Comparison of ENCODE assay signal across 17 mouse cellular contexts in genomic region chr15:9087895-9088682, GRCm38 (mm10). TPM values are rescaled to one million over a fixed set of nuclear protein-coding genes. Genes with fewer than 3 reads are reported as not detected.
DNase-seq lines count a peak whose midpoint lies in the region; ATAC-seq and TF ChIP-seq lines count a peak whose summit lies in the region.
"Had no signal": no experiment of that assay in that cellular context is flagged by ENCODE, and none has a peak within 500 bp of the region (broad histone marks: within the 10 kb centered on the region; RNA-seq: fewer than 3 reads in every experiment).

No protein-coding gene starts in this region.

- no peaks in the 10 kb centered on the region for H3K9me3 ChIP-seq in forebrain, postnatal 0 days (ENCODE audit: low read length)
- H3K9me3 ChIP-seq in forebrain, embryonic 13.5 days (replicated peaks): no peaks in the 10 kb centered on the region
- H3K9me3 ChIP-seq in kidney, embryonic 15.5 days (replicated peaks): no peaks in the 10 kb centered on the region
- H3K9me3 ChIP-seq in midbrain, postnatal 0 days (ENCODE audit: low read length): no peaks in the 10 kb centered on the region
- no peaks in the 10 kb centered on the region for H3K9me3 ChIP-seq in midbrain, embryonic 10.5 days (replicated peaks)
- H3K9me3 ChIP-seq: embryonic facial prominence, embryonic 12.5 days; liver, embryonic 15.5 days; neural tube, embryonic 12.5 days had no signal

- no peak overlapping the region for H3K27ac ChIP-seq in forebrain, postnatal 0 days (ENCODE audit: low read depth, low read length)
- H3K27ac ChIP-seq in forebrain, embryonic 13.5 days: no peak overlapping the region
- peak overlapping the region; percentile 4; the same call in 1 of the 2 replicates for H3K27ac ChIP-seq in kidney, embryonic 15.5 days
- H3K27ac ChIP-seq in midbrain, postnatal 0 days (ENCODE audit: low read depth, low read length): no peak overlapping the region
- H3K27ac ChIP-seq in midbrain, embryonic 10.5 days (replicated peaks): no peak overlapping the region
- H3K27ac ChIP-seq: embryonic facial prominence, embryonic 12.5 days; neural tube, embryonic 12.5 days had no signal

- H3K4me3 ChIP-seq in forebrain, postnatal 0 days (ENCODE audit: low read depth, low read length): no peak overlapping the region
- no peak overlapping the region for H3K4me3 ChIP-seq in forebrain, embryonic 13.5 days
- no peak overlapping the region for H3K4me3 ChIP-seq in kidney, embryonic 15.5 days (replicated peaks)
- no peak overlapping the region for H3K4me3 ChIP-seq in midbrain, postnatal 0 days (ENCODE audit: low read depth, low read length)
- H3K4me3 ChIP-seq in midbrain, embryonic 10.5 days: no peak overlapping the region
- H3K4me3 ChIP-seq: embryonic facial prominence, embryonic 12.5 days; liver, embryonic 15.5 days; neural tube, embryonic 12.5 days had no signal

- no peak overlapping the region for H3K4me2 ChIP-seq in forebrain, postnatal 0 days (ENCODE audit: low read depth)
- H3K4me2 ChIP-seq in forebrain, embryonic 13.5 days: no peak overlapping the region
- H3K4me2 ChIP-seq in kidney, embryonic 15.5 days: no peak overlapping the region
- H3K4me2 ChIP-seq in midbrain, postnatal 0 days (ENCODE audit: low read depth, low read length, poor library complexity, severe bottlenecking): no peak overlapping the region
- H3K4me2 ChIP-seq: embryonic facial prominence, embryonic 12.5 days; neural tube, embryonic 12.5 days had no signal

- intact Hi-C loops in gastrocnemius, postnatal 36 days (cut with DNase I): no loop called here

- TF ChIP-seq CTCF in forebrain, postnatal 0 days (IDR thresholded peaks at IDR 0.05; ENCODE audit: low read depth): no peak
- no peak for TF ChIP-seq CTCF in midbrain, postnatal 0 days (IDR thresholded peaks at IDR 0.05)

- ATAC-seq in forebrain, postnatal 0 days: 0 out of 2 replicates have a peak, but pooled peaks have one; percentile 32
- ATAC-seq in forebrain, embryonic 13.5 days: no peak
- no peak for ATAC-seq in kidney, embryonic 15.5 days (replicated peaks; ENCODE audit: low FRiP score)
- no peak for ATAC-seq in midbrain, postnatal 0 days (ENCODE audit: low FRiP score)

- WGBS in forebrain, postnatal 0 days: 81% methylated on average over 17 of the region's 17 CpGs
- 88% methylated on average over 17 of the region's 17 CpGs for WGBS in forebrain, embryonic 13.5 days
- WGBS in kidney, embryonic 15.5 days: 91% methylated on average over 17 of the region's 17 CpGs
- WGBS in midbrain, postnatal 0 days: 87% methylated on average over 17 of the region's 17 CpGs
- 91% methylated on average over 17 of the region's 17 CpGs for WGBS in midbrain, embryonic 10.5 days

- H3K27me3 ChIP-seq in forebrain, postnatal 0 days (ENCODE audit: insufficient read depth, low read length): no peaks in the 10 kb centered on the region
- H3K27me3 ChIP-seq in forebrain, embryonic 13.5 days: no peaks in the 10 kb centered on the region
- no peaks in the 10 kb centered on the region for H3K27me3 ChIP-seq in kidney, embryonic 15.5 days
- no peaks in the 10 kb centered on the region for H3K27me3 ChIP-seq in midbrain, postnatal 0 days (ENCODE audit: insufficient read depth, low read length)
- H3K27me3 ChIP-seq in midbrain, embryonic 10.5 days (ENCODE audit: low read depth, poor library complexity, severe bottlenecking): no peaks in the 10 kb centered on the region
- H3K27me3 ChIP-seq: embryonic facial prominence, embryonic 12.5 days; liver, embryonic 15.5 days; neural tube, embryonic 12.5 days had no signal

- H3K9ac ChIP-seq in forebrain, postnatal 0 days: no peak overlapping the region
- H3K9ac ChIP-seq in forebrain, embryonic 13.5 days: no peak overlapping the region
- H3K9ac ChIP-seq in kidney, embryonic 15.5 days: no peak overlapping the region
- no peak overlapping the region for H3K9ac ChIP-seq in midbrain, postnatal 0 days (replicated peaks; ENCODE audit: low read length, poor library complexity, severe bottlenecking)
- H3K9ac ChIP-seq: embryonic facial prominence, embryonic 12.5 days; liver, embryonic 15.5 days; neural tube, embryonic 12.5 days had no signal

- H3K36me3 ChIP-seq in forebrain, postnatal 0 days (ENCODE audit: insufficient read depth): no peaks in the 10 kb centered on the region; the same call in 1 of the 2 replicates
- H3K36me3 ChIP-seq in forebrain, embryonic 13.5 days (ENCODE audit: poor library complexity, severe bottlenecking): 0 out of 2 replicates have a peak, but pooled peaks cover 21% of the 10 kb centered on the region
- H3K36me3 ChIP-seq in kidney, embryonic 15.5 days: peaks cover 37% of the 10 kb centered on the region
- H3K36me3 ChIP-seq in midbrain, postnatal 0 days (ENCODE audit: insufficient read depth, low read length): peaks cover 5% of the 10 kb centered on the region; the same call in 1 of the 2 replicates
- H3K36me3 ChIP-seq in midbrain, embryonic 10.5 days: peaks cover 68% of the 10 kb centered on the region

- H3K4me1 ChIP-seq in forebrain, postnatal 0 days (ENCODE audit: insufficient read depth): no peaks in the 10 kb centered on the region
- H3K4me1 ChIP-seq in forebrain, embryonic 13.5 days: no peaks in the 10 kb centered on the region
- H3K4me1 ChIP-seq in kidney, embryonic 15.5 days: peaks cover 13% of the 10 kb centered on the region
- no peaks in the 10 kb centered on the region for H3K4me1 ChIP-seq in midbrain, postnatal 0 days (ENCODE audit: insufficient read depth, low read length)
- peaks cover 27% of the 10 kb centered on the region for H3K4me1 ChIP-seq in midbrain, embryonic 10.5 days
- H3K4me1 ChIP-seq: embryonic facial prominence, embryonic 12.5 days; neural tube, embryonic 12.5 days had no signal

- DNase-seq in forebrain, postnatal 0 days: no peak
- DNase-seq in kidney, postnatal 25 days: no peak
- peak; percentile 42 for DNase-seq in midbrain, postnatal 0 days (ENCODE audit: low spot score)
- DNase-seq in midbrain, embryonic 10.5 days (ENCODE audit: low spot score): no peak
- DNase-seq in retina, postnatal 1 day: peak; percentile 56
- DNase-seq in gastrocnemius, postnatal 36 days: no peak
- DNase-seq: cerebellum, adult 18-20 months; heart, postnatal 14 days; kidney, adult 18-20 months; left cerebral cortex, postnatal 4 days; lung, postnatal 36 days; thymus, postnatal 4 days had no signal

RNA-seq across cellular contexts. Expression of gene Nadk2, which starts 17.0 kb away (rescaled TPM):
- total RNA-seq in forebrain, postnatal 0 days (2014; rRNA removed): 30.7 and 33.3 TPM in 2 replicates
- 19.3 and 22.6 TPM in 2 replicates for polyA plus RNA-seq in forebrain, postnatal 0 days (2015; fragmentation: Nextera tagmentation; extraction: Ambion mirVana)
- polyA plus RNA-seq in forebrain, embryonic 13.5 days (2015; fragmentation: Nextera tagmentation; extraction: Ambion mirVana): 23.0 and 24.4 TPM in 2 replicates
- polyA plus RNA-seq in kidney, embryonic 15.5 days (2015; fragmentation: Nextera tagmentation; extraction: Ambion mirVana): 27.0 and 27.3 TPM in 2 replicates
- 33.7 and 34.3 TPM in 2 replicates for total RNA-seq in midbrain, postnatal 0 days (2014; rRNA removed)
- polyA plus RNA-seq in midbrain, postnatal 0 days (2015; fragmentation: Nextera tagmentation; extraction: Ambion mirVana): 28.9 and 29.9 TPM in 2 replicates
- polyA plus RNA-seq in midbrain, embryonic 10.5 days (2016; fragmentation: Nextera tagmentation; extraction: Ambion mirVana): 31.8 and 36.1 TPM in 2 replicates
- 10 to 100 TPM; 28.4 to 37.8 TPM for total RNA-seq in gastrocnemius, postnatal 36 days (2021)

RNA-seq across cellular contexts. Expression of gene Lmbrd2, which starts 52.3 kb away (rescaled TPM):
- total RNA-seq in forebrain, postnatal 0 days (2014; rRNA removed): 19.2 and 23.2 TPM in 2 replicates
- polyA plus RNA-seq in forebrain, postnatal 0 days (2015; fragmentation: Nextera tagmentation; extraction: Ambion mirVana): 2.3 and 3.3 TPM in 2 replicates
- polyA plus RNA-seq in forebrain, embryonic 13.5 days (2015; fragmentation: Nextera tagmentation; extraction: Ambion mirVana): 2.9 and 3.9 TPM in 2 replicates
- polyA plus RNA-seq in kidney, embryonic 15.5 days (2015; fragmentation: Nextera tagmentation; extraction: Ambion mirVana): 3.6 and 3.7 TPM in 2 replicates
- total RNA-seq in midbrain, postnatal 0 days (2014; rRNA removed): 20.7 and 25.4 TPM in 2 replicates
- polyA plus RNA-seq in midbrain, postnatal 0 days (2015; fragmentation: Nextera tagmentation; extraction: Ambion mirVana): 2.9 and 3.3 TPM in 2 replicates
- 1.9 and 2.2 TPM in 2 replicates for polyA plus RNA-seq in midbrain, embryonic 10.5 days (2016; fragmentation: Nextera tagmentation; extraction: Ambion mirVana)
- total RNA-seq in gastrocnemius, postnatal 36 days (2021): 10 to 100 TPM; 13.8 TPM

Comparison
In these comparisons a context has a peak if more than half of its experiments do, and no peak if none do; other contexts are left out.
1. DNase-seq: peak in midbrain, postnatal 0 days (single experiment) and retina, postnatal 1 day (single experiment); none in forebrain, postnatal 0 days (single experiment), kidney, postnatal 25 days (0 of 2), midbrain, embryonic 10.5 days (single experiment) and gastrocnemius, postnatal 36 days (0 of 2).